Mouse (Mus musculus) bone marrow, adult 2 months (tissue): Measurements from ENCODE around the gene Matn4. TPM values are rescaled to one million over a fixed set of nuclear protein-coding genes. Genes with fewer than 3 reads are reported as not detected.
"Not testable (repeated sequence)": the region's sequence is repeated elsewhere in the genome, so short reads cannot be mapped to it uniquely, and the experiment has no call there.

Source experiments
- H3K27ac ChIP-seq: fragments of 200-500 bp; 2 replicates; pipeline ENCODE4 v1.5.1; 2012; ENCODE audit warnings: low read depth, mild to moderate bottlenecking, control low read depth, inconsistent platforms, low read length; ENCODE audit not compliant: control insufficient read depth, poor library complexity, insufficient read depth
- H3K4me1 ChIP-seq: fragments of 200-500 bp; 2 replicates; pipeline ENCODE4 v1.6.1; 2011; ENCODE audit warnings: low read length; ENCODE audit not compliant: control insufficient read depth, insufficient read depth
- H3K4me3 ChIP-seq: fragments of 200-500 bp; replicated peaks from 2 replicates; pipeline ENCODE3; 2011; ENCODE audit warnings: mild to moderate bottlenecking, low read depth, low read length, control low read depth; ENCODE audit not compliant: control insufficient read depth
- CTCF ChIP-seq: fragments of 200-500 bp; IDR thresholded peaks from 2 replicates; pipeline ENCODE4 v1.5.1; 2011; ENCODE audit warnings: low read length, control low read depth; ENCODE audit not compliant: control insufficient read depth, insufficient read depth
- POLR2A ChIP-seq: fragments of 200-500 bp; IDR thresholded peaks from 2 replicates; pipeline ENCODE4 v1.6.1; 2011; ENCODE audit warnings: low read depth, mild to moderate bottlenecking, control low read depth, low read length, borderline replicate concordance; ENCODE audit not compliant: control insufficient read depth
- WGBS: fragments of 180-500 bp; shearing (Covaris S2); methylation state at CpG from one replicate; pipeline ENCODE4 v1.1.7; 2018; 5-methylcytosine and 5-hydroxymethylcytosine counted together
- polyA plus RNA-seq: library from polyadenylated mRNA; stranded (reverse); fragments of >200 nt; gene quantifications from 2 replicates; pipeline ENCODE4 v1.2.4, GENCODE M21; 2011; ENCODE audit warnings: low replicate concordance; ENCODE audit not compliant: missing spikeins, insufficient read depth, insufficient read length

Gene Matn4
- polyA plus RNA-seq, 1 experiment, result 1.2 TPM

DNA sequence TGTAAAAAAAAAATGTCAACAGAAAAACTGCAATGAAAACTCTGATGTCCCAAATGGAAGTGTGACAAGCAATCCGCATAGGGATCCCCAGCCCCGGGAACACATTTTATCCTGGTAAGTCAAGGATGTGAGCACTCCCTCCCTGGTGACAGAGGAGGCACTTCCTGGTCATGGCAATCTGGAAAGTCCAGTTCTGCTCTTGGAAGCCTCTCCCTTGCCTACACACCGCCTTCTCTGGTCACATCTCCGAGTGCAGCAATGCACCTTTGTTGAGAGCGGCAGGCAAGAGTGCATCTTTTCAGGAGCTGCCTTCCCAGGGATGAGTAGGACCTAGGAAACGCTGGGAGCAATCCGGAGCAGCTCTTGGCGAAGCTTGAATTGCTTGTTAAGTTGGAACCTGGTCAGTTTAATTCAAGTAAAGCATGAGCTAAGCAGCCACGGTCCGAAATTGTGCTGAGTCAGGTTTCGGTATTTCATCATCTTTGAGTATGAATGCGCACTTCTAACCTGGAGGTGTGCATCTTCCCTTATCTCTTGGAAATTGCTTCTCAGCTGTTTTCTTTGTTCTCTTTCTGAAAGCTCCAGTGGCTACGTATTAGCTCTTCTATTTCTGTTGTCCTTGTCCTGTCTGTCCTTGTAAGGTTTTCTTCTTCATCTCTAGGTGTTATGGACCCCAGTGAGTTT, 43.8 kb downstream of the Matn4 start:
- WGBS, result 30% methylated on average over 13 of the region's 13 CpGs
- H3K4me3 ChIP-seq, result no peak overlapping the region

DNA sequence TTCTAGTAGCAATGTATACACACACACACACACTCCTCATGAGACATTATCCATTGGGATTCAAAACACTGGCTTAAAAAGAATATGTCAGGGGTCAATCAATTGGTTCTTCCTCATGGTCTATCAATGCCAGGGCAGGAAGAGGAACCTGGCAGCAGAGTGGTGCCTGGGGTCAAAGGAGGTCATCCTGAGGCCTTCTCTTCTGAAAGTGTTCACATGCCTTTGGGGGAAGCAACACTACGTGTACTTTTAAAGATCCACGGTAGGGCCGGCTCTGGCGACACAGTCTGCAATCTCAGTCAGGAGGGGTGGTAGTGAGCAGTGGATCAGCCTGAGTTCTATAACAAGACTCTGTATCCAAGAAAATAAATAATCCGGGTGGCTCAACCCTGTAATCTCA, 45.3 kb downstream of the Matn4 start:
- TF ChIP-seq CTCF, result no peak
- TF ChIP-seq POLR2A, result no peak
- Histone ChIP-seq H3K4me1 (peaks cover 9% of the 10 kb centered on the region), H3K4me3 (no peak overlapping the region), H3K27ac (peak overlapping the region; percentile 6; the same call in 1 of the 2 replicates)
- 39% methylated on average over 5 of the region's 5 CpGs for WGBS

More for the DNA sequence above, 43.8 kb downstream of the Matn4 start:
- no peak for TF ChIP-seq POLR2A
- H3K27ac ChIP-seq, result peak overlapping the region; percentile 18; the same call in 1 of the 2 replicates
- peaks cover 12% of the 10 kb centered on the region for H3K4me1 ChIP-seq

DNA sequence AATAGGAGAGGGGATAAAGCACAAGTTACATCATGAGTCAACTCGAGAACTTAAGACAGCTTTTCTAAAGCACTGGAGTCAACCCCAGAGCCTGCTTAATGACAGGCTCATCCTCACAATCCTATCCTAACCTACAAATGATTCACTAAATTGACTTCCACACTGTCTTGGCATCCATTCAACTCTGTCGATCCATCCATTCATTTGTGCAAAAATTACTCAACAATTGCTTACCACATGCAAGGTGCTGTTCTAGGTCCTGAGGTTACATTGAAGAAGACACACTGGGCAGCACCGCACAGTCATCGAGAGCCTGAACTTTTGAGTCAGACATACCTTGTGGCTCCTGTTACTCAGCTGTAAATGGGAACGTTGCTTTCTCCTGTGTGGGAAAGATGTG, 45.9 kb downstream of the Matn4 start:
- 51% methylated on average over 5 of the region's 5 CpGs for WGBS
- Histone ChIP-seq H3K4me3 (no peak overlapping the region), H3K4me1 (peaks cover 9% of the 10 kb centered on the region), H3K27ac (no peak overlapping the region; the same call in 1 of the 2 replicates)
- TF ChIP-seq POLR2A (no peak), CTCF (no peak)

DNA sequence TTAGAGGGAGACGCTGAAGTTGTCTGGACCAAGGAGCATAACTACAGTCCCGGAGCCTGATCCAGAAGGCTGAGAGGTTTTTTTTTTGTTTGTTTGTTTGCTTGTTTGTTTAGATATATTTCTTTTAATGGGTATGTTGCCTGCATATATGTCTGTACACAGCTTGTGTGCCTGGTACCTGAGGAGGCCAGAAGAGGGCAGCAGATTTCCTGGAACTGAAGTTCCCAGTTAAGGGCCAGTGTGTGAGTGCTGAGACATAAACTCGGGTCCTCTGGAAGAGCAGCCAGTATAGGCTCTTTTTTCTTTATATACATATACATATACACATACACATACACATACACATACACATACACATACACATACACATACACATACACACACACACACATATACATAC, 46.6 kb downstream of the Matn4 start:
- Histone ChIP-seq H3K4me3 (no peak overlapping the region), H3K4me1 (peaks cover 9% of the 10 kb centered on the region), H3K27ac (no peak overlapping the region)
- TF ChIP-seq CTCF, result peak; percentile 49; the same call in 1 of the 2 replicates
- no peak for TF ChIP-seq POLR2A
- 70% methylated on average over 3 of the region's 3 CpGs for WGBS

DNA sequence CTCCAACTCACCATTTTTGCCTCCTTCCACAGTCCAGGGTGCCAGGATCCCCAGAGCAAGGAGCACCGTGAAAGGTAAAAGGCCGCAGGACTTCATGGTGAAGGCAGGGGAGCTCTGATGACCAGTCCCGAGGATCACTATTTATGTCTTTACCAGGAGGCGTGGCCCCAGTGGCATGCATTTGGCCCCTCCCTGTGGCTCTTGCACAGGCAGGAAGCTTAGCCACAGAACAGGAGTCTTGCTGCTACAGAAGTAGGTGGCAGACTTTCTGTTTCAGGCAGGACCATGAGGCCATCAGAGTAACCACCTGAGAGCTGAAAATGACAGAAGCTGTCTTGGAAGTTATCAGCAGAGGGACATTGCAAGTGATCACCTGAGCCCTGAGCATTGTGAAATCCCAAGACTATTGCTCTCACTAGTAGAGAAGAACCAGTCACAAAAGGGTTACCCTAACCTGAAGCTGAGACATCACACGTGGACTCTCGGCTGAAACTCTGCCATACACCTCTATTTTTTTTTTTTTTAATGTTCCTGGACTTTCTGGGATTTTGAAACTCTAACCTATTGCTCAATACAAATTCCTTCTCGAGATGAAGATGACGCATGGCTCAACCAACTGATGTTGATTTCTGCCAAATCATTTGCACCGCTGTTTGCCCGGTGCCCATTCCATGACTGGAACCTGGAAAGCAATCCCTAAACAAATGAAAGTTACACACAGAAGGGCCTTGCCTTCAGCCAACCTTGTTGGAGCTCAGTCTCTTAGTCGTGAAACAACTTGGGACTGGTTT, 48.6 kb downstream of the Matn4 start:
- WGBS, result 31% methylated on average over 11 of the region's 11 CpGs

DNA sequence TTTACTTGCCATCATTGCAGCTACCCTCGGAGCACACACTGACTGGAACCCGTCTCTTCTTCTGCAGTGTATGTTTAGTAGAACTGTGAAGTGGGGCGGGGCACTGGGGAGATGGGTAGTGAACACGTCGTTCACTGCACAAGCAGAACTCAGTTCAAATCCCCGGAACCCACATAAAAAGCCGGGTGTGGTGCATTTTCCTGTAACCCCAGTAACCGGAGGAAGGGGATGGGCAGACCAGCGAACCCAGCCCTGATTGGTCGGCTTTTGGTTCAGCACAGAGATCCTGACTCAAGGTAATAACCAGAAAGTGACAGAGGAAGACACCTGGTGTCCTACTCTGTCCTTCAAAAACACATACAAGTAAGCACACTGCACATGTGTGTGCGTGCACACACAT, 51.6 kb downstream of the Matn4 start:
- Histone ChIP-seq H3K27ac (no peak overlapping the region), H3K4me1 (no peaks in the 10 kb centered on the region; the same call in 1 of the 2 replicates), H3K4me3 (no peak overlapping the region)
- no peak for TF ChIP-seq CTCF
- TF ChIP-seq POLR2A, result no peak
- WGBS, result 81% methylated on average over 11 of the region's 11 CpGs

More for the DNA sequence above, 48.6 kb downstream of the Matn4 start:
- no peak for TF ChIP-seq POLR2A
- no peak for TF ChIP-seq CTCF
- Histone ChIP-seq H3K27ac (peak overlapping the region; percentile 54; the same call in 1 of the 2 replicates), H3K4me3 (peak overlapping the region; percentile 73), H3K4me1 (peaks cover 9% of the 10 kb centered on the region)

DNA sequence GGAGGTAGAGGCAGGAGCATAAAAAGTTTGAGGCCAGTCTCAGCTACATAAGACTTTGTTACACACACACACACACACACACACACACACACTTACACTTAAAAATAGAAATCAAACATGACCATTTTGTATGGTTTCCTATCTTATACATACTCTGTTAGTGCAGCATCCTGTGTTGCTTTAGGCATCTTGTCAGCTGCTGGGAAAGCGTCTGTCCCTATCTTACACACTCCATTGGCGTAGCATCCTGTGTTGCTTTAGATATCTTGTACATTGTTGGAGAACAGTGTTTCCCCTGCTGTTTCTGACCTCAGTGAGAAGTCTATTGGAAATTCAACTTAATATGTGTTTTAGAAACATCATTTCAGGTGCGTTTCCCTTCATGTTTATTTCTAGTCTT, 52.3 kb downstream of the Matn4 start:
- TF ChIP-seq POLR2A (no peak), CTCF (no peak)
- no peak overlapping the region for H3K27ac ChIP-seq
- 79% methylated on average over 3 of the region's 3 CpGs for WGBS
- H3K4me1 ChIP-seq, result no peaks in the 10 kb centered on the region; the same call in 1 of the 2 replicates
- no peak overlapping the region for H3K4me3 ChIP-seq

DNA sequence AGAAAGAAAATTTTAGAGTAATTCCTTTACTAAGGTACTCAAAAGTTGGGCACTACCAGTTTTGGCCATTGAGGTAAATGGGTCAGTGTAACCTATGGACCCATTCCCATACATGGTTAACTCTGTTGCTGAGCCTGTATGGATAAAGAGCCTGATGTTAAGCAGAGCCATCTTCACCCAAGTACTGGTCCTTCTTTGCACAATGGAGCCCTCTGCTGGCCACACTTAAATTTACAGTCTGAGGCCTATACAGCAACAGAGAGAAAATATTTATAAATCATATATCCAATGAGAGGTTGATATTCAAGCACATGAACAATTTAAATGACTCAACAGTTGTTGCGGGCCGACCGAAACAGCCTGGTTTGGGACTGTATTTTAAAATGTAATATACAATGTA, 56.0 kb downstream of the Matn4 start:
- Histone ChIP-seq H3K27ac (no peak overlapping the region), H3K4me3 (no peak overlapping the region), H3K4me1 (no peaks in the 10 kb centered on the region)
- TF ChIP-seq POLR2A, result no peak
- peak; percentile 20; the same call in 1 of the 2 replicates for TF ChIP-seq CTCF
- 85% methylated on average over 3 of the region's 3 CpGs for WGBS

DNA sequence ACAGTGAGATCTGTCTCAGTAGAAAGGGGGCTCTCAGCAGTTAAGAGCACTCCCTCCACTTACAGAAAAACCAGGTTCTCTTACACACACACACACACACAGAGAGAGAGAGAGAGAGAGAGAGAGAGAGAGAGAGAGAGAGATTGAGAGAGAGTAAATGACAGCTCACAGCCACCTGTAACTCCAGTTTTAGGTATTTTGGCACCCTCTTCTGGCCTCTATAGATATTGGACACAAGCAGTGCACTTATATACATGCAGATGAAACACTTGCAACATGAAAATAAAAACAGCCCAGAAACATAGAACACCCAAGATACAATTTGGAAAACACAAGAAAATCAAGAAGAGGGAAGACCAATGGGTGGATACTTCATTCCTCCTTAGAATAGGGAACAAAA, 57.3 kb downstream of the Matn4 start:
- H3K27ac ChIP-seq, H3K4me3 ChIP-seq, H3K4me1 ChIP-seq: not testable (repeated sequence)

DNA sequence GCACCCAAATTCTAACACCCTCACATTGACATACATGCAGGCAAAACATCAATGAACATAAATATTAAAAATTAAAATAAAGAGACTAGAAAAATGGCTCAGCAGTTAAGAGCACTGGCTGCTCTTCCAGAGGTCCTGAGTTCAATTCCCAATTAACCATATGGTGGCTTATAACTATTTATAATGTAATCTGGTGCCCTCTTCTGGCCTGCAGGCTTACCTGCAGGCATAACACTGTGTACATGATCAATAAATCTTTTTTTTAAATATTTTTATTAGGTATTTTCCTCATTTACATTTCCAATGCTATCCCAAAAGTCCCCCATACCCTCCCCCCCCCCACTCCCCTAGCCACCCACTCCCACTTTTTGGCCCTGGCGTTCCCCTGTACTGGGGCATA, 61.2 kb downstream of the Matn4 start:
- 76% methylated on average over 1 of the region's 1 CpGs for WGBS
- not testable (repeated sequence) for H3K4me3 ChIP-seq, H3K4me1 ChIP-seq, H3K27ac ChIP-seq
